Mouse (Mus musculus) heart, adult 2 months (tissue): Measurements from ENCODE around the gene Gigyf2.

ENCODE experiments used
- CTCF ChIP-seq: fragments of 200-600 bp; IDR thresholded peaks from 2 replicates; pipeline ENCODE4 v1.8.1; 2022; ENCODE audit warnings: antibody characterized with exemption, mild to moderate bottlenecking, moderate library complexity
- POLR2A ChIP-seq: fragments of 200-500 bp; IDR thresholded peaks from 2 replicates; pipeline ENCODE4 v1.6.1; 2011; ENCODE audit warnings: mild to moderate bottlenecking, low read depth, low read length, control low read depth; ENCODE audit not compliant: insufficient read depth

- no peak for TF ChIP-seq POLR2A
- TF ChIP-seq CTCF = no peak
Observed at GRCm38 (mm10) chr1:87315431-87315830, 11.4 kb upstream of the Gigyf2 start.
